14 mouse cellular contexts compared by ENCODE assay signal in the genomic region with DNA sequence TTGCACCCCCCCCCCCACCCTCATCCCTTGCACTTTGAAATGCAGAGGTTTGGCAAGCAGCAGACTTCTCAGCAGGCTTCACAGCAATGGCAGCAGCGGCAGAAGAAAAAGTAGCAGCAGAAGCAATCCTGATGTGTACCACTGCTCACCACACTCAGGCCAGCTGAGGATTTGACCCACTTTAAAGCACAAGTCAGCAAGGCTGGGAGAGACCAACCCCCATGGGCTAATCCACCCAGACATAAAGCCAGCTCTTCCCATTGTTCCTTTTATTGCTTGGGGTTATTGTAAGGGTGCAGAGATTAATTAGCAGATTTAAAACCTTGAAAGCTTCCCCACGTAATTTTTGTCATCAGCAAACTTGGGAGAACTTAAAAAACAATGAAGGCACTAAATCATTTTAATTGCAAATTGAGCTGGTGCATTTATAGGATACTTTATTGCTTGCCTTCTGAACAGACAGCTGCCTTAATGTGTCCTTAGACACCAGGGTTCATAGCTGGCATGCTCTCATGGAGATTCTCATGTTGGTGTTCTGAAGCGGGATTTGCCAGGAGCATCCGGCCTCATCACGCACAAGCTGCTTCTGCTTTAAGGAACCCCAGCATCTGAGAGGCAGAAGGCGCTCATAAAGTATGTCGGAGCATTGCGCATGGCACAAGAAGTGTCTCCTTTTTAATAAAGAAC.
DNase-seq lines count a peak whose midpoint lies in the region; ATAC-seq and TF ChIP-seq lines count a peak whose summit lies in the region.
"Had no signal": no experiment of that assay in that cellular context is flagged by ENCODE, and none has a peak within 500 bp of the region (broad histone marks: within the 10 kb centered on the region; RNA-seq: fewer than 3 reads in every experiment).

No protein-coding gene starts in this region.

- TF ChIP-seq CTCF in forebrain, postnatal 0 days (IDR thresholded peaks at IDR 0.05; ENCODE audit: low read depth) = no peak

- ATAC-seq in kidney, embryonic 15.5 days (replicated peaks; ENCODE audit: low FRiP score) = 0 out of 2 replicates have a peak, but pooled peaks have one; percentile 18
- ATAC-seq in forebrain, postnatal 0 days = peak; percentile 34; the same call in 1 of the 2 replicates
- ATAC-seq in neural tube, embryonic 13.5 days (ENCODE audit: low read depth) = peak; percentile 94
- ATAC-seq: intestine, embryonic 16.5 days had no signal

- no peaks in the 10 kb centered on the region for H3K36me3 ChIP-seq in kidney, embryonic 15.5 days
- H3K36me3 ChIP-seq in forebrain, postnatal 0 days (ENCODE audit: insufficient read depth) = no peaks in the 10 kb centered on the region
- no peaks in the 10 kb centered on the region for H3K36me3 ChIP-seq in midbrain, embryonic 10.5 days
- H3K36me3 ChIP-seq in neural tube, embryonic 13.5 days = no peaks in the 10 kb centered on the region
- H3K36me3 ChIP-seq: embryonic facial prominence, embryonic 12.5 days; limb, embryonic 10.5 days had no signal

- no peak overlapping the region for H3K27ac ChIP-seq in kidney, embryonic 15.5 days
- no peak overlapping the region for H3K27ac ChIP-seq in forebrain, postnatal 0 days (ENCODE audit: low read depth, low read length)
- no peak overlapping the region; the same call in 1 of the 2 replicates for H3K27ac ChIP-seq in midbrain, embryonic 10.5 days (replicated peaks)
- 0 out of 2 replicates have a peak overlapping the region, but pooled peaks have one; percentile 24 for H3K27ac ChIP-seq in neural tube, embryonic 13.5 days (replicated peaks)
- H3K27ac ChIP-seq: embryonic facial prominence, embryonic 12.5 days; limb, embryonic 10.5 days had no signal

- H3K9ac ChIP-seq in kidney, embryonic 15.5 days = no peak overlapping the region
- no peak overlapping the region for H3K9ac ChIP-seq in forebrain, postnatal 0 days
- H3K9ac ChIP-seq in neural tube, embryonic 13.5 days = peak overlapping the region; percentile 14; the same call in 1 of the 2 replicates
- H3K9ac ChIP-seq: embryonic facial prominence, embryonic 12.5 days had no signal

- H3K27me3 ChIP-seq in kidney, embryonic 15.5 days = no peaks in the 10 kb centered on the region
- no peaks in the 10 kb centered on the region; the same call in 1 of the 2 replicates for H3K27me3 ChIP-seq in forebrain, postnatal 0 days (ENCODE audit: insufficient read depth, low read length)
- no peaks in the 10 kb centered on the region for H3K27me3 ChIP-seq in midbrain, embryonic 10.5 days (ENCODE audit: low read depth, poor library complexity, severe bottlenecking)
- no peaks in the 10 kb centered on the region for H3K27me3 ChIP-seq in neural tube, embryonic 13.5 days
- H3K27me3 ChIP-seq: embryonic facial prominence, embryonic 12.5 days had no signal

- WGBS in kidney, embryonic 15.5 days = 37% methylated on average over 8 of the region's 8 CpGs
- 23% methylated on average over 8 of the region's 8 CpGs for WGBS in forebrain, postnatal 0 days
- 36% methylated on average over 8 of the region's 8 CpGs for WGBS in midbrain, embryonic 10.5 days
- WGBS in neural tube, embryonic 13.5 days = 11% methylated on average over 8 of the region's 8 CpGs

- H3K4me1 ChIP-seq in kidney, embryonic 15.5 days = peaks cover 13% of the 10 kb centered on the region
- no peaks in the 10 kb centered on the region for H3K4me1 ChIP-seq in forebrain, postnatal 0 days (ENCODE audit: insufficient read depth)
- peaks cover 25% of the 10 kb centered on the region for H3K4me1 ChIP-seq in midbrain, embryonic 10.5 days
- H3K4me1 ChIP-seq in neural tube, embryonic 13.5 days (replicated peaks) = peaks cover 23% of the 10 kb centered on the region
- H3K4me1 ChIP-seq: embryonic facial prominence, embryonic 12.5 days had no signal

- H3K4me3 ChIP-seq in kidney, embryonic 15.5 days (replicated peaks) = no peak overlapping the region
- H3K4me3 ChIP-seq in forebrain, postnatal 0 days (ENCODE audit: low read depth, low read length) = no peak overlapping the region
- H3K4me3 ChIP-seq in midbrain, embryonic 10.5 days = no peak overlapping the region
- 0 out of 2 replicates have a peak overlapping the region, but pooled peaks have one; percentile 1 for H3K4me3 ChIP-seq in neural tube, embryonic 13.5 days
- H3K4me3 ChIP-seq: embryonic facial prominence, embryonic 12.5 days; limb, embryonic 10.5 days had no signal

- no peak overlapping the region for H3K4me2 ChIP-seq in kidney, embryonic 15.5 days
- H3K4me2 ChIP-seq in forebrain, postnatal 0 days (ENCODE audit: low read depth) = no peak overlapping the region
- peak overlapping the region; percentile 40 for H3K4me2 ChIP-seq in neural tube, embryonic 13.5 days
- H3K4me2 ChIP-seq: embryonic facial prominence, embryonic 12.5 days had no signal

- H3K9me3 ChIP-seq in kidney, embryonic 15.5 days (replicated peaks) = no peaks in the 10 kb centered on the region
- H3K9me3 ChIP-seq in forebrain, postnatal 0 days (ENCODE audit: low read length) = no peaks in the 10 kb centered on the region
- H3K9me3 ChIP-seq in midbrain, embryonic 10.5 days (replicated peaks) = no peaks in the 10 kb centered on the region
- H3K9me3 ChIP-seq in neural tube, embryonic 13.5 days = no peaks in the 10 kb centered on the region
- H3K9me3 ChIP-seq: embryonic facial prominence, embryonic 12.5 days; limb, embryonic 10.5 days had no signal

- no peak for DNase-seq in kidney, adult 9 months
- no peak for DNase-seq in forebrain, postnatal 0 days
- peak; percentile 13 for DNase-seq in midbrain, embryonic 10.5 days (ENCODE audit: low spot score)
- no peak for DNase-seq in gastrocnemius, adult 18-20 months (ENCODE audit: low spot score)
- DNase-seq in adrenal gland, adult 8-10 months = no peak
- no peak for DNase-seq in lung, postnatal 25 days (ENCODE audit: low spot score)
- DNase-seq: cerebellum, adult 8-10 months; lung, postnatal 4 days; thymus, postnatal 4 days had no signal

Comparison
In these comparisons a context has a peak if more than half of its experiments do, and no peak if none do; other contexts are left out.
1. ATAC-seq: peak in every context shown above with its lines; median percentile 94 in neural tube, embryonic 13.5 days; 34 in forebrain, postnatal 0 days; 18 in kidney, embryonic 15.5 days.